Mouse (Mus musculus) kidney, postnatal 10 days (tissue): ENCODE results near the gene 2610028H24Rik.

ENCODE experiments used
- DNase-seq: peaks from one replicate; pipeline ENCODE4 v3.0.0; 2021; ENCODE audit warnings: mixed read lengths

2610028H24Rik gene

GRCm38 (mm10) chr10:76448851-76449250 is at the start of gene 2610028H24Rik:
Gene 2610028H24Rik (plus strand): TSS chr10:76449081.
- no peak for DNase-seq

GRCm38 (mm10) chr10:76408520-76408919 is 40.4 kb upstream of the 2610028H24Rik start:
- no peak for DNase-seq

GRCm38 (mm10) chr10:76416811-76417210 is 32.1 kb upstream of the 2610028H24Rik start:
- no peak for DNase-seq

GRCm38 (mm10) chr10:76425674-76426073 is 23.2 kb upstream of the 2610028H24Rik start:
- DNase-seq = no peak

- DNase-seq = no peak
Observed at GRCm38 (mm10) chr10:76433925-76434324, 15.0 kb upstream of the 2610028H24Rik start.

- DNase-seq = no peak
Observed at GRCm38 (mm10) chr10:76439107-76439890, 9.6 kb upstream of the 2610028H24Rik start.

GRCm38 (mm10) chr10:76440281-76440680 is 8.6 kb upstream of the 2610028H24Rik start, which contains the start of gene AC141477.1:
Gene AC141477.1 (minus strand): TSS chr10:76440444.
- no peak for DNase-seq

- peak; percentile 98 for DNase-seq
Observed at GRCm38 (mm10) chr10:76442178-76443088, 6.4 kb upstream of the 2610028H24Rik start, which contains the start of gene Pcnt. Gene Pcnt (minus strand): TSS chr10:76442786.

GRCm38 (mm10) chr10:76445996-76446681 is 2.7 kb upstream of the 2610028H24Rik start:
- peak; percentile 70 for DNase-seq

- DNase-seq = no peak
Observed at GRCm38 (mm10) chr10:76447406-76448229, 1.3 kb upstream of the 2610028H24Rik start.

- DNase-seq = peak; percentile 66
Observed at GRCm38 (mm10) chr10:76455289-76455688, 6.4 kb downstream of the 2610028H24Rik start.

GRCm38 (mm10) chr10:76461255-76461654 is 12.4 kb downstream of the 2610028H24Rik start:
- no peak for DNase-seq

- DNase-seq = no peak
Observed at GRCm38 (mm10) chr10:76462312-76462711, 13.4 kb downstream of the 2610028H24Rik start.

- no peak for DNase-seq
Observed at GRCm38 (mm10) chr10:76462721-76463120, 13.8 kb downstream of the 2610028H24Rik start.

- DNase-seq = peak; percentile 92
Observed at GRCm38 (mm10) chr10:76468203-76469162, 19.6 kb downstream of the 2610028H24Rik start, which contains the start of the genes Mcm3ap and Ybey. Gene Mcm3ap (plus strand): TSS chr10:76468927. Gene Ybey (minus strand): TSS chr10:76469114.

GRCm38 (mm10) chr10:76473759-76474158 is 24.9 kb downstream of the 2610028H24Rik start:
- DNase-seq = no peak

- no peak for DNase-seq
Observed at GRCm38 (mm10) chr10:76480851-76481250, 32.0 kb downstream of the 2610028H24Rik start.

GRCm38 (mm10) chr10:76481480-76481879 is 32.6 kb downstream of the 2610028H24Rik start:
- DNase-seq = no peak

GRCm38 (mm10) chr10:76486302-76486701 is 37.4 kb downstream of the 2610028H24Rik start:
- no peak for DNase-seq

GRCm38 (mm10) chr10:76488265-76488664 is 39.4 kb downstream of the 2610028H24Rik start:
- DNase-seq = no peak
